Mouse (Mus musculus): ENCODE results near the gene Zdhhc15. TPM values are rescaled to one million over a fixed set of nuclear protein-coding genes. Genes with fewer than 3 reads are reported as not detected.
"Not testable (repeated sequence)": the region's sequence is repeated elsewhere in the genome, so short reads cannot be mapped to it uniquely, and the experiment has no call there.

Gene Zdhhc15
- 6.8 and 7.4 TPM in 2 replicates for polyA plus RNA-seq (2015; fragmentation: Nextera tagmentation; extraction: Ambion mirVana)

- Histone ChIP-seq H3K9me3 (no peaks in the 10 kb centered on the region), H3K4me3 (replicated peaks) (peak within 1 kb of the TSS; percentile 45), H3K4me1 (replicated peaks) (no peaks in the 10 kb centered on the region), H3K27me3 (replicated peaks) (no peaks in the 10 kb centered on the region), H3K36me3 (no peaks in the 10 kb centered on the region), H3K27ac (peak within 1 kb of the TSS; percentile 60; the same call in 1 of the 2 replicates), H3K9ac (peak within 1 kb of the TSS; percentile 54), H3K4me2 (replicated peaks) (peak within 1 kb of the TSS; percentile 58)
- 15% methylated on average over 24 of the region's 31 CpGs for WGBS
- ATAC-seq = peak; percentile 97
These were observed at the start of gene Zdhhc15 for GRCm38 (mm10) chrX:104670757-104671549. Gene Zdhhc15, minus strand, starts transcription at chrX:104671064.

DNA sequence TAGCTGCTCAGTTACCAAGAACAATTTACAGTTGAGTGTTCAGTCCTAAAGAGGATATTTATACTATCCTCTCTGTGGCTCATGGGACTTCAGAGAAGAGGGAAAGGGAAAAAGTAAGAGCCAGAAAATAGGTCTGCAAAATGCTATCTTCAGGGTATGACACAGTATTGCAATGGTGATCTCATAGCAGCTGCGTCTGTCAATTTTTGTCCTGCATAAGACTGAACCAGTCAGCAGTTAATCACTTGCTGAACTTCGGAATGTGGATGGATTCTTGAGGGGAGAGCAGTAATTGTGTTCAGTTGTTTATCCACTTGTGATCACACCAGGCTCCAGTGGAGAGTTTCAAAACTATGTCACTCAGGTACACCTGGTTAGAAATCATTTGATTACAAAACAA lies 37.1 kb upstream of the Zdhhc15 start:
- H3K4me3 ChIP-seq (replicated peaks) = no peak overlapping the region
- H3K9ac ChIP-seq = no peak overlapping the region
- no peak overlapping the region for H3K27ac ChIP-seq
- no peaks in the 10 kb centered on the region for H3K9me3 ChIP-seq
- WGBS = 73% methylated on average over 2 of the region's 2 CpGs
- H3K4me2 ChIP-seq (replicated peaks) = no peak overlapping the region
- H3K27me3 ChIP-seq (replicated peaks) = no peaks in the 10 kb centered on the region
- H3K4me1 ChIP-seq (replicated peaks) = no peaks in the 10 kb centered on the region
- no peaks in the 10 kb centered on the region for H3K36me3 ChIP-seq
- ATAC-seq = no peak

DNA sequence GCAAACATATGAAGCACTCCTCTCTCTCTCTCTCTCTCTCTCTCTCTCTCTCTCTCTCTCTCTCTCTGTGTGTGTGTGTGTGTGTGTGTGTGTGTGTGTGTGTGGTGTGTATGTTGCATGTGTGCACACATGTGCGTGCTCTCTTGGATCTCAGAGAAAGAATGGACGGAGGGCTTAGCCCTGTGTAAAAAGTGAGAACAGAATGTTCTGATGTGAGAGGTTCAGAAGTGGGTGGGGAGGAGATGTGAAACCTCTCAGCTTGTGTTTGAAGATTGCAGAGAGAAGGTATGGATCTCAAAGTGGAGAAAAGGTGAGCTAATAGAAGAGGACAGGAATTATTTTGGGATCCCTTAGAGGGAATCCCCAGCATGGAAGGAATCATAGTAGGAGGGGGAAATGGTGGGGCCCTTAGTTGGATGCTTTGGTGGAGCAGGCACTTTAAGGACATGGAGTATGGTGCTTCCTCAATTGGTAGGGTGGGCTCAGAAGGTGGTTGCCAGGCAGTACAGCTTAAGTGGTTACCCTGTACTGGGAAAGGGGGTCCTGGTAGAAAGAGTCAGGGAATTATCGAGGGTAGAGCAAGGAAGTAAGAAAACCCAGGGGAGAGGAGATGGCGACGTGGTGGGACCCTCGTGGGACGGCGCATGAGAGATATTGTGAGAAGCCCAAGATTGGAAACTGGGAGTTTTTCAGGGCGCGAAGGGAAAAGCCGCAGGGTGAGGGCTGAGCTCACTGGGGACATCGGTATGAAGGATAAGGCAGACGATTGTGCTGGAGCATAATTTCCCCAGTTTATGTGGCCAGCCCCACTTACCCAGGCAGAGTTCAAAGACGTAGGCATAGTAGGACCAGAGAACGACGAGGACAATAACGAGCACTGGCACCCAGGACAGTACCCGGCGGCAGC lies 761 bp downstream of the Zdhhc15 start:
- Histone ChIP-seq H3K9me3 (no peaks in the 10 kb centered on the region), H3K27me3 (replicated peaks) (no peaks in the 10 kb centered on the region), H3K4me1 (replicated peaks) (no peaks in the 10 kb centered on the region), H3K9ac (peak overlapping the region; percentile 54), H3K4me3 (replicated peaks) (peak overlapping the region; percentile 45), H3K36me3 (no peaks in the 10 kb centered on the region), H3K27ac (peak overlapping the region; percentile 60; the same call in 1 of the 2 replicates), H3K4me2 (replicated peaks) (peak overlapping the region; percentile 58)
- WGBS = 23% methylated on average over 19 of the region's 19 CpGs
- ATAC-seq = peak; percentile 76

GRCm38 (mm10) chrX:104656976-104657375 lies 13.9 kb downstream of the Zdhhc15 start:
- no peak for ATAC-seq
- Histone ChIP-seq H3K27ac (no peak overlapping the region), H3K36me3 (no peaks in the 10 kb centered on the region), H3K27me3 (replicated peaks) (no peaks in the 10 kb centered on the region), H3K4me2 (replicated peaks) (no peak overlapping the region), H3K4me3 (replicated peaks) (no peak overlapping the region), H3K9me3 (no peaks in the 10 kb centered on the region), H3K4me1 (replicated peaks) (no peaks in the 10 kb centered on the region), H3K9ac (no peak overlapping the region)
- WGBS = 69% methylated on average over 1 of the region's 1 CpGs

- ATAC-seq = no peak
- no peak overlapping the region for H3K9ac ChIP-seq
- no peak overlapping the region for H3K27ac ChIP-seq
- WGBS = 87% methylated on average over 10 of the region's 10 CpGs
- no peak overlapping the region for H3K4me2 ChIP-seq (replicated peaks)
- H3K4me3 ChIP-seq (replicated peaks) = no peak overlapping the region
- no peaks in the 10 kb centered on the region for H3K27me3 ChIP-seq (replicated peaks)
- no peaks in the 10 kb centered on the region for H3K4me1 ChIP-seq (replicated peaks)
- H3K36me3 ChIP-seq = no peaks in the 10 kb centered on the region
- H3K9me3 ChIP-seq = no peaks in the 10 kb centered on the region
These were observed 58.3 kb downstream of the Zdhhc15 start for GRCm38 (mm10) chrX:104612531-104612930.

DNA sequence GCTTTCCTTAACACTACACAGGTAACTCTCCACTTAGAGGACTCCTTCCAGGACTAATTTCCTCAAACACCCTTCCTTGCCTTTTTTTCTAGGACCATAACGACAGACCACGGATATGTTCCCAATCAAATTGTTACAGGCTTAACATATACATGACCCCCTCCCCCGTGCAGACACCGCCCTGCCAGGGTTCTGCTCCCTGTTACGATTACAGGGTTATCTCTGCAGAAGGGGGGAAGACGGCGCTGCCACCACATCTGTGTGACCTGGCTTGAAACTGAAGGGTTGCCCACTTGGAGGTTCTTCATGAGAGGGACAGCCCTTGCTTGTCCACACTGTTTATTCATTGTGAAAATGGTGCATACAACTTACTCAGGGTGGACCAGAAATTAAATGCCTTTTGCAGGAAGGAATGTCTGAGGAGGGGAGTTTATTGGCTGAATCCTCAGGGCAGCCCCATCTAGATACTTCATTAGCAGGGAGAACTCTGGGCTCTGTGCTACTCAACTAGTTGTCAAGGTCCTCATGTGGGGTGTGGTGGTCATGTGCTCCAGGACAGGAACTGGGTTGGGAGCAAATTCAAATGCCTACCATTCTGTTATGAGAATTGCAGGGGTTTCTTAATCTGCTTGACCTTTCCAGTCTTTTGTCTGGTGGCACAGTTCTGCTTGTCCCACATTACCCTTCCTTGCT lies 67.0 kb downstream of the Zdhhc15 start:
- H3K9me3 ChIP-seq; H3K4me2 ChIP-seq (replicated peaks); H3K4me3 ChIP-seq (replicated peaks); ATAC-seq; H3K27ac ChIP-seq; H3K4me1 ChIP-seq (replicated peaks); H3K36me3 ChIP-seq; H3K27me3 ChIP-seq (replicated peaks); H3K9ac ChIP-seq: not testable (repeated sequence)
- 82% methylated on average over 2 of the region's 7 CpGs for WGBS

- WGBS = 73% methylated on average over 8 of the region's 13 CpGs
- H3K4me1 ChIP-seq (replicated peaks); ATAC-seq: not testable (repeated sequence)
These were observed 68.5 kb downstream of the Zdhhc15 start for GRCm38 (mm10) chrX:104602168-104602859.

DNA sequence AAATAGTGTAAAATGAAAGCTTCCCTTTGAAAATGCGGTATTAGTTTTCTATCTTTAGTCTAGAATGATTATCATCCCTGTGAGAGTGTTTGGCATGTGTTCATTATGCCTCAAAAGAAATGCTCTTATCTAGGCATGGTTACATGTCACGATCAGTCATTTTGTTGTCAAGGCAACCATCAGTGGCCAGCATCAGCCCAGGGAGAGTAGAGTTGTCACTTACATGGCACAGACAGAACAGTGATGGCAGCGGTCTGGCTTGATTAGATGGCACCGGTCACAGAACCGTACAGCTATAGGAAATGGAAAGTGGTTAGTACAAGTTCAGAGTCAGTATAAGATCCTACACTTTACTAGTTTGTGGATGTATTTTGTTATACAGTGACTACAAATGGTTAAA lies 96.9 kb downstream of the Zdhhc15 start:
- WGBS = 82% methylated on average over 5 of the region's 5 CpGs
- no peak for ATAC-seq
- no peaks in the 10 kb centered on the region for H3K9me3 ChIP-seq

More at GRCm38 (mm10) chrX:104602168-104602859, 68.5 kb downstream of the Zdhhc15 start:
- H3K4me2 ChIP-seq (replicated peaks); H3K9me3 ChIP-seq; H3K27me3 ChIP-seq (replicated peaks); H3K27ac ChIP-seq; H3K9ac ChIP-seq; H3K36me3 ChIP-seq; H3K4me3 ChIP-seq (replicated peaks): not testable (repeated sequence)

GRCm38 (mm10) chrX:104567497-104567896 lies 103.4 kb downstream of the Zdhhc15 start:
- Histone ChIP-seq H3K4me1 (replicated peaks) (no peaks in the 10 kb centered on the region), H3K27ac (no peak overlapping the region), H3K4me2 (replicated peaks) (no peak overlapping the region), H3K27me3 (replicated peaks) (no peaks in the 10 kb centered on the region), H3K9me3 (no peaks in the 10 kb centered on the region), H3K4me3 (replicated peaks) (no peak overlapping the region), H3K9ac (no peak overlapping the region), H3K36me3 (no peaks in the 10 kb centered on the region)
- WGBS = 50% methylated on average over 3 of the region's 3 CpGs
- ATAC-seq = no peak

More for the DNA sequence above, 96.9 kb downstream of the Zdhhc15 start:
- no peak overlapping the region for H3K4me2 ChIP-seq (replicated peaks)
- no peak overlapping the region for H3K9ac ChIP-seq
- no peaks in the 10 kb centered on the region for H3K36me3 ChIP-seq
- H3K27ac ChIP-seq = no peak overlapping the region
- no peak overlapping the region for H3K4me3 ChIP-seq (replicated peaks)
- H3K27me3 ChIP-seq (replicated peaks) = no peaks in the 10 kb centered on the region
- no peaks in the 10 kb centered on the region for H3K4me1 ChIP-seq (replicated peaks)

GRCm38 (mm10) chrX:104545283-104545682 lies 125.6 kb downstream of the Zdhhc15 start:
- Histone ChIP-seq H3K36me3 (no peaks in the 10 kb centered on the region), H3K4me2 (replicated peaks) (no peak overlapping the region), H3K9ac (no peak overlapping the region), H3K27me3 (replicated peaks) (no peaks in the 10 kb centered on the region), H3K9me3 (no peaks in the 10 kb centered on the region), H3K27ac (no peak overlapping the region), H3K4me1 (replicated peaks) (no peaks in the 10 kb centered on the region), H3K4me3 (replicated peaks) (no peak overlapping the region)
- 78% methylated on average over 1 of the region's 1 CpGs for WGBS
- no peak for ATAC-seq

GRCm38 (mm10) chrX:104543919-104544595 lies 126.8 kb downstream of the Zdhhc15 start:
- Histone ChIP-seq H3K9me3 (no peaks in the 10 kb centered on the region), H3K36me3 (no peaks in the 10 kb centered on the region), H3K27ac (no peak overlapping the region), H3K4me3 (replicated peaks) (no peak overlapping the region), H3K4me1 (replicated peaks) (no peaks in the 10 kb centered on the region), H3K4me2 (replicated peaks) (no peak overlapping the region), H3K27me3 (replicated peaks) (no peaks in the 10 kb centered on the region), H3K9ac (no peak overlapping the region)
- no peak for ATAC-seq
- 72% methylated on average over 4 of the region's 4 CpGs for WGBS

All from intestine, embryonic 15.5 days (tissue).